Mouse (Mus musculus): Measurements from ENCODE around the gene Tmem91. TPM values are rescaled to one million over a fixed set of nuclear protein-coding genes. Genes with fewer than 3 reads are reported as not detected.

Tmem91 gene
- polyA plus RNA-seq, 1 experiment from 2014 or later, result 2.0 TPM

GRCm38 (mm10) chr7:25684659-25685058, 9.7 kb upstream of the Tmem91 start:
- H3K4me2 ChIP-seq (replicated peaks; ENCODE audit: low read depth, low read length), result no peak overlapping the region
- no peak overlapping the region for H3K27ac ChIP-seq (ENCODE audit: low read length)
- H3K4me3 ChIP-seq (ENCODE audit: low read depth, low read length), result no peak overlapping the region
- ATAC-seq (no peak), DNase-seq (ENCODE audit: low spot score) (no peak)
- TF ChIP-seq EP300 (IDR thresholded peaks at IDR 0.05) (no peak), CTCF (IDR thresholded peaks at IDR 0.05) (no peak)
- 83% methylated on average over 6 of the region's 6 CpGs for WGBS
- no peak overlapping the region for H3K9ac ChIP-seq (replicated peaks; ENCODE audit: low read depth)
- H3K36me3 ChIP-seq (ENCODE audit: insufficient read depth, low read length), result no peaks in the 10 kb centered on the region
- H3K9me3 ChIP-seq (ENCODE audit: low read length), result no peaks in the 10 kb centered on the region
- peaks cover 13% of the 10 kb centered on the region; the same call in 1 of the 2 replicates for H3K4me1 ChIP-seq (ENCODE audit: insufficient read depth, low read depth, low read length)
- no peaks in the 10 kb centered on the region for H3K27me3 ChIP-seq (replicated peaks; ENCODE audit: insufficient read depth, low read length)

- WGBS, result 41% methylated on average over 7 of the region's 7 CpGs
- DNase-seq (ENCODE audit: low spot score) (peak; percentile 55), ATAC-seq (no peak)
- no peak overlapping the region for H3K4me2 ChIP-seq (replicated peaks; ENCODE audit: low read depth, low read length)
- H3K27me3 ChIP-seq (replicated peaks; ENCODE audit: insufficient read depth, low read length), result no peaks in the 10 kb centered on the region
- no peak for TF ChIP-seq CTCF (IDR thresholded peaks at IDR 0.05)
- no peak for TF ChIP-seq EP300 (IDR thresholded peaks at IDR 0.05)
- no peak overlapping the region for H3K4me3 ChIP-seq (ENCODE audit: low read depth, low read length)
- peaks cover 13% of the 10 kb centered on the region; the same call in 1 of the 2 replicates for H3K4me1 ChIP-seq (ENCODE audit: insufficient read depth, low read depth, low read length)
- no peak overlapping the region for H3K9ac ChIP-seq (replicated peaks; ENCODE audit: low read depth)
- no peak overlapping the region for H3K27ac ChIP-seq (ENCODE audit: low read length)
- H3K36me3 ChIP-seq (ENCODE audit: insufficient read depth, low read length), result no peaks in the 10 kb centered on the region
- no peaks in the 10 kb centered on the region for H3K9me3 ChIP-seq (ENCODE audit: low read length)
Measured at GRCm38 (mm10) chr7:25683474-25684180, 8.7 kb upstream of the Tmem91 start.

- peaks cover 16% of the 10 kb centered on the region for H3K4me1 ChIP-seq (ENCODE audit: insufficient read depth, low read depth, low read length)
- no peak for DNase-seq (ENCODE audit: low spot score)
- no peaks in the 10 kb centered on the region for H3K36me3 ChIP-seq (ENCODE audit: insufficient read depth, low read length)
- H3K9ac ChIP-seq (replicated peaks; ENCODE audit: low read depth), result no peak overlapping the region
- H3K4me2 ChIP-seq (replicated peaks; ENCODE audit: low read depth, low read length), result peak overlapping the region; percentile 27
- H3K4me3 ChIP-seq (ENCODE audit: low read depth, low read length), result 0 out of 2 replicates have a peak overlapping the region, but pooled peaks have one; percentile 63
- H3K9me3 ChIP-seq (ENCODE audit: low read length), result no peaks in the 10 kb centered on the region
- 52% methylated on average over 14 of the region's 15 CpGs for WGBS
- TF ChIP-seq CTCF (IDR thresholded peaks at IDR 0.05), result no peak
- no peak for TF ChIP-seq EP300 (IDR thresholded peaks at IDR 0.05)
- no peak overlapping the region for H3K27ac ChIP-seq (ENCODE audit: low read length)
- no peaks in the 10 kb centered on the region for H3K27me3 ChIP-seq (replicated peaks; ENCODE audit: insufficient read depth, low read length)
- no peak for ATAC-seq
Measured at GRCm38 (mm10) chr7:25681341-25682231, 6.6 kb upstream of the Tmem91 start.

GRCm38 (mm10) chr7:25680514-25681258, 5.7 kb upstream of the Tmem91 start, which contains the start of gene B9d2:
Gene B9d2, plus strand, starts transcription at chr7:25680780.
- WGBS, result under 1% methylated on average over 46 of the region's 46 CpGs
- no peaks in the 10 kb centered on the region for H3K36me3 ChIP-seq (ENCODE audit: insufficient read depth, low read length)
- peak within 1 kb of the TSS; percentile 92 for H3K27ac ChIP-seq (ENCODE audit: low read length)
- H3K4me1 ChIP-seq (ENCODE audit: insufficient read depth, low read depth, low read length), result peaks cover 21% of the 10 kb centered on the region
- H3K4me3 ChIP-seq (ENCODE audit: low read depth, low read length), result peak within 1 kb of the TSS; percentile 63
- peak within 1 kb of the TSS; percentile 27 for H3K4me2 ChIP-seq (replicated peaks; ENCODE audit: low read depth, low read length)
- peak; percentile 98 for DNase-seq (ENCODE audit: low spot score)
- no peaks in the 10 kb centered on the region for H3K9me3 ChIP-seq (ENCODE audit: low read length)
- TF ChIP-seq CTCF (IDR thresholded peaks at IDR 0.05), result peak; percentile 16
- no peak for TF ChIP-seq EP300 (IDR thresholded peaks at IDR 0.05)
- ATAC-seq, result peak; percentile 97
- no peaks in the 10 kb centered on the region for H3K27me3 ChIP-seq (replicated peaks; ENCODE audit: insufficient read depth, low read length)
- 0 out of 2 replicates have a peak within 1 kb of the TSS, but pooled peaks have one; percentile 39 for H3K9ac ChIP-seq (replicated peaks; ENCODE audit: low read depth)

GRCm38 (mm10) chr7:25679971-25680370, 5.0 kb upstream of the Tmem91 start:
- no peak overlapping the region for H3K9ac ChIP-seq (replicated peaks; ENCODE audit: low read depth)
- peak overlapping the region; percentile 92; the same call in 1 of the 2 replicates for H3K27ac ChIP-seq (ENCODE audit: low read length)
- peaks cover 24% of the 10 kb centered on the region for H3K4me1 ChIP-seq (ENCODE audit: insufficient read depth, low read depth, low read length)
- no peaks in the 10 kb centered on the region for H3K36me3 ChIP-seq (ENCODE audit: insufficient read depth, low read length)
- ATAC-seq, result no peak
- H3K4me3 ChIP-seq (ENCODE audit: low read depth, low read length), result peak overlapping the region; percentile 63; the same call in 1 of the 2 replicates
- TF ChIP-seq CTCF (IDR thresholded peaks at IDR 0.05), result peak; percentile 46
- TF ChIP-seq EP300 (IDR thresholded peaks at IDR 0.05), result peak; percentile 30; the same call in 1 of the 2 replicates
- peak; percentile 59 for DNase-seq (ENCODE audit: low spot score)
- no peaks in the 10 kb centered on the region for H3K27me3 ChIP-seq (replicated peaks; ENCODE audit: insufficient read depth, low read length)
- peak overlapping the region; percentile 27 for H3K4me2 ChIP-seq (replicated peaks; ENCODE audit: low read depth, low read length)
- H3K9me3 ChIP-seq (ENCODE audit: low read length), result no peaks in the 10 kb centered on the region
- 9% methylated on average over 6 of the region's 6 CpGs for WGBS

Measured in lung, postnatal 0 days (tissue).